Mouse (Mus musculus) bone marrow macrophage, adult 2 months (primary cell): ENCODE results near the gene Zfand3.

Experiments used
- CTCF ChIP-seq: IDR thresholded peaks from 2 replicates; pipeline ENCODE4 v1.5.1; 2012; ENCODE audit warnings: low read depth, mild to moderate bottlenecking, low read length, moderate library complexity
- POLR2A ChIP-seq: IDR thresholded peaks from 2 replicates; pipeline ENCODE4 v1.6.1; 2012; ENCODE audit warnings: mild to moderate bottlenecking, low read depth, low read length, borderline replicate concordance

GRCm38 (mm10) chr17:29955880-29956279, 48.7 kb upstream of the Zfand3 start:
- TF ChIP-seq POLR2A: no peak
- TF ChIP-seq CTCF: no peak
